Mouse (Mus musculus): Measurements from ENCODE around the gene Rita1. TPM values are rescaled to one million over a fixed set of nuclear protein-coding genes. Genes with fewer than 3 reads are reported as not detected.

Rita1 gene
- total and polyA plus RNA-seq, 3 experiments: 18.1 to 22.1 TPM; not detected in 1

- Histone ChIP-seq H3K9ac (ENCODE audit: control insufficient read depth, low read depth, low read length, poor library complexity, severe bottlenecking) (no peak overlapping the region), H3K27ac (ENCODE audit: control insufficient read depth, low read depth, low read length) (no peak overlapping the region), H3K4me1 (ENCODE audit: control insufficient read depth in 1 of 2, insufficient read depth in 2 of 2, low read length in 2 of 2) (peaks cover 0 to 5% of the 10 kb centered on the region in 2 experiments; a peak in 2 of 4 replicates), H3K79me2 (ENCODE audit: control insufficient read depth, insufficient read depth, low read length, poor library complexity) (no peaks in the 10 kb centered on the region), H3K4me3 (ENCODE audit: control insufficient read depth in 1 of 2, insufficient read depth in 1 of 2, low read depth in 2 of 2, low read length in 2 of 2) (no peak overlapping the region), H3K9me3 (replicated peaks; ENCODE audit: insufficient read depth, low read length) (no peaks in the 10 kb centered on the region), H3K27me3 (ENCODE audit: control insufficient read depth in 1 of 2, insufficient read depth in 2 of 2, low read length in 2 of 2) (no peaks in the 10 kb centered on the region), H3K36me3 (ENCODE audit: control insufficient read depth in 1 of 2, insufficient read depth in 2 of 2, low read length in 2 of 2) (peaks cover 0 to 3% of the 10 kb centered on the region in 2 experiments; a peak in 1 of 4 replicates)
- peak; percentile 75 for DNase-seq (ENCODE audit: low read depth, low spot score)
- TF ChIP-seq ZKSCAN1 (IDR thresholded peaks at IDR 0.05; ENCODE audit: low read depth, low read length) (no peak), RCOR1 (IDR thresholded peaks at IDR 0.05; ENCODE audit: low read depth, low read length) (0 out of 2 replicates have a peak, but pooled peaks have one; percentile 15), SMC3 (IDR thresholded peaks at IDR 0.05; ENCODE audit: low read depth, low read length) (no peak), UBTF (IDR thresholded peaks at IDR 0.05; ENCODE audit: borderline replicate concordance, insufficient read depth, low read depth, low read length) (no peak), JUND (IDR thresholded peaks at IDR 0.05; ENCODE audit: low read depth, low read length) (0 out of 2 replicates have a peak, but pooled peaks have one; percentile 39), HCFC1 (IDR thresholded peaks at IDR 0.05; ENCODE audit: low read depth, low read length) (no peak), ZMIZ1 (IDR thresholded peaks at IDR 0.05; ENCODE audit: low read depth, low read length) (no peak), BHLHE40 (IDR thresholded peaks at IDR 0.05; ENCODE audit: borderline replicate concordance, low read depth, low read length) (no peak), USF2 (IDR thresholded peaks at IDR 0.05; ENCODE audit: borderline replicate concordance in 1 of 2, insufficient read depth in 1 of 2, low read depth in 1 of 2, low read length in 2 of 2) (no peak), NELFE (IDR thresholded peaks at IDR 0.05; ENCODE audit: low read depth, low read length) (no peak), GATA1 (IDR thresholded peaks at IDR 0.05; ENCODE audit: low read depth, low read length) (no peak), ELF1 (IDR thresholded peaks at IDR 0.05; ENCODE audit: low read depth, low read length) (0 out of 2 replicates have a peak, but pooled peaks have one; percentile 11), CHD2 (IDR thresholded peaks at IDR 0.05; ENCODE audit: low read length) (no peak), SIN3A (IDR thresholded peaks at IDR 0.05; ENCODE audit: low read length) (0 out of 2 replicates have a peak, but pooled peaks have one; percentile 44), EP300 (IDR thresholded peaks at IDR 0.05; ENCODE audit: low read depth in 1 of 2, low read length in 2 of 2) (peak in 1 of 2 experiments; percentile 76; a peak in 3 of 4 replicates), GABPA (IDR thresholded peaks at IDR 0.05; ENCODE audit: low read depth, low read length) (no peak), ETS1 (IDR thresholded peaks at IDR 0.05; ENCODE audit: low read depth, low read length) (peak; percentile 76)
These were observed 42.0 kb downstream of the Rita1 start for GRCm38 (mm10) chr5:120570289-120570897.

- no peak overlapping the region for H3K4me3 ChIP-seq (ENCODE audit: control insufficient read depth in 1 of 2, insufficient read depth in 1 of 2, low read depth in 2 of 2, low read length in 2 of 2)
- H3K9me3 ChIP-seq (replicated peaks; ENCODE audit: insufficient read depth, low read length): no peaks in the 10 kb centered on the region
- H3K36me3 ChIP-seq (ENCODE audit: control insufficient read depth in 1 of 2, insufficient read depth in 2 of 2, low read length in 2 of 2): peaks cover 0 to 3% of the 10 kb centered on the region in 2 experiments; a peak in 1 of 4 replicates
- no peak overlapping the region for H3K27ac ChIP-seq (ENCODE audit: control insufficient read depth, low read depth, low read length)
- DNase-seq (ENCODE audit: low read depth, low spot score): no peak
- H3K27me3 ChIP-seq (ENCODE audit: control insufficient read depth in 1 of 2, insufficient read depth in 2 of 2, low read length in 2 of 2): no peaks in the 10 kb centered on the region
- no peak for TF ChIP-seq CHD2 (IDR thresholded peaks at IDR 0.05; ENCODE audit: low read length)
- no peak for TF ChIP-seq RAD21 (IDR thresholded peaks at IDR 0.05; ENCODE audit: low read depth, low read length)
- TF ChIP-seq KAT2A (conservative IDR thresholded peaks at IDR 0.05; ENCODE audit: low read depth, low read length): no peak
- TF ChIP-seq ZMIZ1 (IDR thresholded peaks at IDR 0.05; ENCODE audit: low read depth, low read length): no peak
- TF ChIP-seq MAZ (IDR thresholded peaks at IDR 0.05; ENCODE audit: low read depth, low read length): no peak
- no peak for TF ChIP-seq HCFC1 (IDR thresholded peaks at IDR 0.05; ENCODE audit: low read depth, low read length)
- TF ChIP-seq GABPA (IDR thresholded peaks at IDR 0.05; ENCODE audit: low read depth, low read length): no peak
- no peak for TF ChIP-seq MAX (IDR thresholded peaks at IDR 0.05; ENCODE audit: low read length)
- TF ChIP-seq CTCF (IDR thresholded peaks at IDR 0.05 in 2 of 3, conservative IDR thresholded peaks at IDR 0.05 in 1 of 3; ENCODE audit: control insufficient read depth in 1 of 3, insufficient read depth in 1 of 3, low read depth in 2 of 3, low read length in 3 of 3, poor library complexity in 1 of 3, severe bottlenecking in 1 of 3): no peak
- TF ChIP-seq BHLHE40 (IDR thresholded peaks at IDR 0.05; ENCODE audit: borderline replicate concordance, low read depth, low read length): no peak
- TF ChIP-seq USF1 (IDR thresholded peaks at IDR 0.05; ENCODE audit: low read depth, low read length): no peak
- no peak for TF ChIP-seq GATA1 (IDR thresholded peaks at IDR 0.05; ENCODE audit: low read depth, low read length)
- TF ChIP-seq MYC (IDR thresholded peaks at IDR 0.05; ENCODE audit: low read depth, low read length): no peak
- no peak for TF ChIP-seq ZNF384 (IDR thresholded peaks at IDR 0.05; ENCODE audit: low read depth, low read length)
- TF ChIP-seq ZC3H11A (IDR thresholded peaks at IDR 0.05; ENCODE audit: low read depth, low read length): no peak
- no peak for TF ChIP-seq RCOR1 (IDR thresholded peaks at IDR 0.05; ENCODE audit: low read depth, low read length)
- TF ChIP-seq E2F4 (IDR thresholded peaks at IDR 0.05; ENCODE audit: borderline replicate concordance, low read depth, low read length): no peak
- TF ChIP-seq SMC3 (IDR thresholded peaks at IDR 0.05; ENCODE audit: low read depth, low read length): no peak
- H3K79me2 ChIP-seq (ENCODE audit: control insufficient read depth, insufficient read depth, low read length, poor library complexity): no peaks in the 10 kb centered on the region
- no peak overlapping the region for H3K9ac ChIP-seq (ENCODE audit: control insufficient read depth, low read depth, low read length, poor library complexity, severe bottlenecking)
- peaks cover 0 to 5% of the 10 kb centered on the region in 2 experiments; a peak in 2 of 4 replicates for H3K4me1 ChIP-seq (ENCODE audit: control insufficient read depth in 1 of 2, insufficient read depth in 2 of 2, low read length in 2 of 2)
These were observed 42.6 kb downstream of the Rita1 start for GRCm38 (mm10) chr5:120569791-120570190.
